Mouse (Mus musculus) ES-Bruce4 (cell line): Measurements from ENCODE around the gene S100g. TPM values are rescaled to one million over a fixed set of nuclear protein-coding genes. Genes with fewer than 3 reads are reported as not detected.

Experiments used
- H3K27ac ChIP-seq: 2 replicates; pipeline ENCODE4 v1.5.1; 2012; ENCODE audit warnings: low read length, inconsistent platforms; ENCODE audit not compliant: insufficient read depth
- H3K27me3 ChIP-seq: 2 replicates; pipeline ENCODE4 v1.6.1; 2012; ENCODE audit warnings: mild to moderate bottlenecking, low read length, inconsistent platforms; ENCODE audit not compliant: control insufficient read depth, poor library complexity, insufficient read depth, severe bottlenecking
- H3K36me3 ChIP-seq: 2 replicates; pipeline ENCODE4 v1.6.1; 2012; ENCODE audit warnings: inconsistent platforms, mild to moderate bottlenecking, low read length, moderate library complexity; ENCODE audit not compliant: control insufficient read depth, poor library complexity, insufficient read depth, severe bottlenecking
- H3K4me1 ChIP-seq: one replicate; pipeline ENCODE4 v1.8.1; 2011; ENCODE audit warnings: low read length; ENCODE audit not compliant: control insufficient read depth, insufficient read depth
- H3K4me3 ChIP-seq: 2 replicates; pipeline ENCODE4 v1.5.1; 2011; ENCODE audit warnings: low read depth, mild to moderate bottlenecking, low read length
- H3K9ac ChIP-seq: 2 replicates; pipeline ENCODE4 v1.6.1; 2012; ENCODE audit warnings: low read depth, mild to moderate bottlenecking, inconsistent platforms; ENCODE audit not compliant: poor library complexity, severe bottlenecking
- H3K9me3 ChIP-seq: replicated peaks from 2 replicates; pipeline ENCODE4 v1.6.1; 2012; ENCODE audit warnings: mild to moderate bottlenecking, low read length, inconsistent platforms; ENCODE audit not compliant: control insufficient read depth, poor library complexity, insufficient read depth, severe bottlenecking
- CTCF ChIP-seq: IDR thresholded peaks from one replicate; pipeline ENCODE4 v1.8.1; 2011; ENCODE audit warnings: low read depth, low read length
- EP300 ChIP-seq: IDR thresholded peaks from 2 replicates; pipeline ENCODE4 v1.6.1; 2011; ENCODE audit warnings: low read depth, low read length; ENCODE audit not compliant: insufficient read depth
- POLR2A ChIP-seq: IDR thresholded peaks from one replicate; pipeline ENCODE4 v1.8.1; 2011; ENCODE audit warnings: low read length; ENCODE audit not compliant: insufficient read depth
- polyA plus RNA-seq: library from polyadenylated mRNA; stranded (reverse); fragments of >200 nt; gene quantifications from 2 replicates; pipeline ENCODE4 v1.2.4, GENCODE M21; 2011; ENCODE audit warnings: low read depth; ENCODE audit not compliant: missing spikeins, insufficient read depth, insufficient read length

The S100g gene
- polyA plus RNA-seq, 1 experiment = not detected

GRCm38 (mm10) chrX:162915697-162916096, 48.7 kb downstream of the S100g start:
- H3K9ac ChIP-seq = no peak overlapping the region
- H3K27me3 ChIP-seq = no peaks in the 10 kb centered on the region
- no peaks in the 10 kb centered on the region for H3K9me3 ChIP-seq
- no peaks in the 10 kb centered on the region for H3K4me1 ChIP-seq
- H3K27ac ChIP-seq = no peak overlapping the region
- TF ChIP-seq EP300 (no peak), POLR2A (no peak), CTCF (no peak)
- no peak overlapping the region for H3K4me3 ChIP-seq
- no peaks in the 10 kb centered on the region; the same call in 1 of the 2 replicates for H3K36me3 ChIP-seq

GRCm38 (mm10) chrX:162913651-162914050, 50.7 kb downstream of the S100g start:
- H3K9ac ChIP-seq = no peak overlapping the region
- H3K9me3 ChIP-seq = no peaks in the 10 kb centered on the region
- H3K27me3 ChIP-seq = no peaks in the 10 kb centered on the region

More at GRCm38 (mm10) chrX:162913651-162914050, 50.7 kb downstream of the S100g start:
- Histone ChIP-seq H3K4me1 (no peaks in the 10 kb centered on the region), H3K4me3 (no peak overlapping the region), H3K27ac (no peak overlapping the region), H3K36me3 (no peaks in the 10 kb centered on the region; the same call in 1 of the 2 replicates)
- TF ChIP-seq EP300 = no peak
- no peak for TF ChIP-seq CTCF
- no peak for TF ChIP-seq POLR2A

Other genes with a start within 250 kb of the S100g start
- gene Rbbp7, start 204.2 kb downstream of the S100g start, polyA plus RNA-seq = 525 and 560 TPM in 2 replicates
- 66.3 and 67.1 TPM in 2 replicates for gene Txlng, start 135.1 kb downstream of the S100g start, polyA plus RNA-seq
- gene Syap1, start 76.2 kb downstream of the S100g start, polyA plus RNA-seq = 25.2 and 26.2 TPM in 2 replicates
- 47.9 and 50.8 TPM in 2 replicates for gene Ctps2, start 63.4 kb downstream of the S100g start, polyA plus RNA-seq